Mouse (Mus musculus) limb, embryonic 14.5 days (tissue): ENCODE data around the gene Pcca. TPM values are rescaled to one million over a fixed set of nuclear protein-coding genes. Genes with fewer than 3 reads are reported as not detected.

Source experiments
- ATAC-seq: fragments of 200-750 bp; cut with Nextera tagmentation; 2 replicates; pipeline ENCODE4 v1.8.0; 2017; ENCODE audit warnings: low read depth, moderate number of reproducible peaks, moderate TSS enrichment; ENCODE audit not compliant: low FRiP score
- DNase-seq: peaks from one replicate; pipeline ENCODE4 v3.0.0-alpha.2; 2015; ENCODE audit warnings: low spot score
- H3K27ac ChIP-seq: fragments of 300-500 bp; sonication (generic); replicated peaks from 2 replicates; pipeline ENCODE4 v1.5.1; 2014; ENCODE audit warnings: low read depth, mild to moderate bottlenecking, low read length, moderate library complexity, mixed read lengths
- H3K27me3 ChIP-seq: fragments of 300-500 bp; sonication (generic); 2 replicates; pipeline ENCODE4 v1.6.1; 2014; ENCODE audit warnings: low read length, mixed read lengths; ENCODE audit not compliant: control insufficient read depth, insufficient read depth
- H3K36me3 ChIP-seq: fragments of 300-500 bp; sonication (generic); 2 replicates; pipeline ENCODE4 v1.6.1; 2014; ENCODE audit warnings: mild to moderate bottlenecking, low read length, moderate library complexity, mixed read lengths; ENCODE audit not compliant: control insufficient read depth, insufficient read depth
- H3K4me1 ChIP-seq: fragments of 300-500 bp; sonication (generic); 2 replicates; pipeline ENCODE4 v1.6.1; 2014; ENCODE audit warnings: antibody characterized with exemption, low read length, mixed read lengths; ENCODE audit not compliant: control insufficient read depth, insufficient read depth
- H3K4me2 ChIP-seq: fragments of 300-500 bp; sonication (generic); replicated peaks from 2 replicates; pipeline ENCODE4 v1.6.1; 2014; ENCODE audit warnings: low read depth, mild to moderate bottlenecking, low read length, moderate library complexity; ENCODE audit not compliant: severe bottlenecking
- H3K4me3 ChIP-seq: fragments of 300-500 bp; sonication (generic); replicated peaks from 2 replicates; pipeline ENCODE4 v1.5.1; 2014; ENCODE audit warnings: low read length
- H3K9ac ChIP-seq: fragments of 300-500 bp; sonication (generic); 2 replicates; pipeline ENCODE4 v1.6.1; 2014; ENCODE audit warnings: mild to moderate bottlenecking, low read depth, low read length, moderate library complexity; ENCODE audit not compliant: severe bottlenecking
- H3K9me3 ChIP-seq: fragments of 300-500 bp; sonication (generic); 2 replicates; pipeline ENCODE4 v1.6.1; 2016; ENCODE audit warnings: low read length; ENCODE audit not compliant: control insufficient read depth
- POLR2A ChIP-seq: fragments of 200-500 bp; IDR thresholded peaks from 2 replicates; pipeline ENCODE4 v1.8.0; 2012; ENCODE audit warnings: inconsistent platforms, mild to moderate bottlenecking, moderate library complexity, borderline replicate concordance; ENCODE audit not compliant: insufficient read depth, insufficient read length; ENCODE audit errors: extremely low read depth
- WGBS: fragments of 180-500 bp; shearing (Covaris S2); extraction: QIAGEN DNeasy Blood & Tissue Kit; methylation state at CpG from one replicate; pipeline ENCODE4 v1.1.7; 2014; 5-methylcytosine and 5-hydroxymethylcytosine counted together
- polyA plus RNA-seq, 2 experiments: library from polyadenylated mRNA; depleted of rRNA in 1 of 2; stranded (reverse) in 1 of 2; unstranded in 1 of 2; fragments of >200 nt; fragmentation: Nextera tagmentation in 1 of 2; extraction: Ambion mirVana in 1 of 2; gene quantifications; 2 replicates each; pipeline versions ENCODE4 v1.2.1 to v1.2.3; 2012 to 2014

Gene Pcca
- polyA plus RNA-seq, 2 experiments: 15.7 to 17.3 TPM

GRCm38 (mm10) chr14:122636601-122637000, 102.5 kb downstream of the Pcca start:
- ATAC-seq: no peak
- Histone ChIP-seq H3K27me3 (no peaks in the 10 kb centered on the region), H3K4me1 (0 out of 2 replicates have a peak, but pooled peaks cover 3% of the 10 kb centered on the region), H3K36me3 (no peaks in the 10 kb centered on the region), H3K27ac (no peak overlapping the region), H3K4me3 (no peak overlapping the region), H3K9ac (no peak overlapping the region), H3K4me2 (no peak overlapping the region), H3K9me3 (no peaks in the 10 kb centered on the region)
- no peak for DNase-seq
- WGBS: 21% methylated on average over 6 of the region's 6 CpGs
- TF ChIP-seq POLR2A: no peak

GRCm38 (mm10) chr14:122637798-122638555, 103.9 kb downstream of the Pcca start:
- H3K36me3 ChIP-seq: no peaks in the 10 kb centered on the region

GRCm38 (mm10) chr14:122639168-122639720, 105.1 kb downstream of the Pcca start:
- H3K4me1 ChIP-seq: 0 out of 2 replicates have a peak, but pooled peaks cover 3% of the 10 kb centered on the region
- TF ChIP-seq POLR2A: no peak
- H3K27ac ChIP-seq: no peak overlapping the region
- no peak for DNase-seq
- no peak overlapping the region for H3K4me3 ChIP-seq
- H3K4me2 ChIP-seq: no peak overlapping the region
- H3K9ac ChIP-seq: no peak overlapping the region
- ATAC-seq: no peak
- no peaks in the 10 kb centered on the region for H3K27me3 ChIP-seq
- 85% methylated on average over 2 of the region's 2 CpGs for WGBS
- H3K36me3 ChIP-seq: no peaks in the 10 kb centered on the region
- H3K9me3 ChIP-seq: no peaks in the 10 kb centered on the region

More at GRCm38 (mm10) chr14:122637798-122638555, 103.9 kb downstream of the Pcca start:
- peak; percentile 52 for DNase-seq
- H3K27ac ChIP-seq: no peak overlapping the region
- ATAC-seq: peak; percentile 37; the same call in 1 of the 2 replicates
- no peak for TF ChIP-seq POLR2A
- H3K4me3 ChIP-seq: no peak overlapping the region
- H3K27me3 ChIP-seq: no peaks in the 10 kb centered on the region
- 0 out of 2 replicates have a peak, but pooled peaks cover 3% of the 10 kb centered on the region for H3K4me1 ChIP-seq
- no peaks in the 10 kb centered on the region for H3K9me3 ChIP-seq
- H3K9ac ChIP-seq: no peak overlapping the region
- 17% methylated on average over 5 of the region's 5 CpGs for WGBS
- H3K4me2 ChIP-seq: no peak overlapping the region

GRCm38 (mm10) chr14:122642432-122642831, 108.3 kb downstream of the Pcca start:
- 0 out of 2 replicates have a peak, but pooled peaks cover 1% of the 10 kb centered on the region for H3K4me1 ChIP-seq
- no peak overlapping the region for H3K4me2 ChIP-seq
- no peak overlapping the region for H3K4me3 ChIP-seq
- H3K9me3 ChIP-seq: no peaks in the 10 kb centered on the region
- no peak overlapping the region for H3K9ac ChIP-seq
- WGBS: 97% methylated on average over 1 of the region's 1 CpGs
- H3K36me3 ChIP-seq: no peaks in the 10 kb centered on the region
- ATAC-seq (no peak), DNase-seq (no peak)
- no peak overlapping the region for H3K27ac ChIP-seq
- no peak for TF ChIP-seq POLR2A
- H3K27me3 ChIP-seq: no peaks in the 10 kb centered on the region

GRCm38 (mm10) chr14:122648214-122648613, 114.1 kb downstream of the Pcca start:
- H3K27me3 ChIP-seq: no peaks in the 10 kb centered on the region
- H3K36me3 ChIP-seq: no peaks in the 10 kb centered on the region
- no peak overlapping the region for H3K4me3 ChIP-seq
- H3K9me3 ChIP-seq: no peaks in the 10 kb centered on the region
- H3K4me2 ChIP-seq: no peak overlapping the region
- no peak for DNase-seq
- H3K9ac ChIP-seq: no peak overlapping the region
- no peak overlapping the region for H3K27ac ChIP-seq
- H3K4me1 ChIP-seq: no peaks in the 10 kb centered on the region
- ATAC-seq: no peak
- 90% methylated on average over 1 of the region's 1 CpGs for WGBS
- TF ChIP-seq POLR2A: no peak
